Mouse (Mus musculus) midbrain, postnatal 0 days (tissue): ENCODE measurements at regions not wholly inside any gene's neighbourhood (a gene's known extent, or its start where the extent isn't known, plus 50 kb on each side); places are given as distances from the start of the nearest gene placed in this dataset.

Experiments
- ATAC-seq: fragments of 200-750 bp; cut with Nextera tagmentation; 2 replicates; pipeline ENCODE4 v1.8.0; 2017; ENCODE audit warnings: moderate number of reproducible peaks, mild to moderate bottlenecking, moderate TSS enrichment, moderate library complexity; ENCODE audit not compliant: low FRiP score
- DNase-seq: peaks from one replicate; pipeline ENCODE4 v3.0.0-alpha.2; 2015; ENCODE audit warnings: low spot score
- H3K27ac ChIP-seq: fragments of 300-500 bp; sonication (generic); 2 replicates; pipeline ENCODE4 v1.5.1; 2014; ENCODE audit warnings: low read depth, mild to moderate bottlenecking, low read length, mixed read lengths
- H3K27me3 ChIP-seq: fragments of 300-500 bp; sonication (generic); 2 replicates; pipeline ENCODE4 v1.6.1; 2014; ENCODE audit warnings: low read length, control low read depth, mixed read lengths; ENCODE audit not compliant: insufficient read depth
- H3K36me3 ChIP-seq: fragments of 300-500 bp; sonication (generic); 2 replicates; pipeline ENCODE4 v1.6.1; 2014; ENCODE audit warnings: low read length, control low read depth, mixed read lengths; ENCODE audit not compliant: insufficient read depth
- H3K4me1 ChIP-seq: fragments of 300-500 bp; sonication (generic); 2 replicates; pipeline ENCODE4 v1.6.1; 2014; ENCODE audit warnings: mild to moderate bottlenecking, control low read depth, antibody characterized with exemption, low read length, mixed read lengths; ENCODE audit not compliant: insufficient read depth
- H3K4me2 ChIP-seq: fragments of 300-500 bp; sonication (generic); 2 replicates; pipeline ENCODE4 v1.6.1; 2014; ENCODE audit warnings: low read depth, mild to moderate bottlenecking, low read length, mixed read lengths; ENCODE audit not compliant: poor library complexity, severe bottlenecking
- H3K4me3 ChIP-seq: fragments of 300-500 bp; sonication (generic); 2 replicates; pipeline ENCODE4 v1.5.1; 2014; ENCODE audit warnings: low read depth, mild to moderate bottlenecking, low read length, moderate library complexity
- H3K9ac ChIP-seq: fragments of 300-500 bp; sonication (generic); replicated peaks from 2 replicates; pipeline ENCODE4 v1.6.1; 2014; ENCODE audit warnings: mild to moderate bottlenecking, low read length, moderate library complexity, mixed read lengths; ENCODE audit not compliant: poor library complexity, severe bottlenecking
- H3K9me3 ChIP-seq: fragments of 300-500 bp; sonication (generic); 2 replicates; pipeline ENCODE4 v1.6.1; 2016; ENCODE audit warnings: low read length, control low read depth
- CTCF ChIP-seq: IDR thresholded peaks from 2 replicates; pipeline ENCODE4 v1.5.1; 2016; ENCODE audit warnings: antibody characterized with exemption, mild to moderate bottlenecking
- WGBS: fragments of 180-500 bp; shearing (Covaris S2); extraction: QIAGEN DNeasy Blood & Tissue Kit; methylation state at CpG from one replicate; pipeline ENCODE4 v1.1.7; 2014; 5-methylcytosine and 5-hydroxymethylcytosine counted together

- Histone ChIP-seq H3K27me3 (no peaks in the 10 kb centered on the region), H3K27ac (no peak overlapping the region), H3K4me1 (no peaks in the 10 kb centered on the region), H3K36me3 (no peaks in the 10 kb centered on the region), H3K4me3 (no peak overlapping the region), H3K4me2 (no peak overlapping the region), H3K9me3 (no peaks in the 10 kb centered on the region), H3K9ac (no peak overlapping the region)
- TF ChIP-seq CTCF: no peak
- ATAC-seq (no peak), DNase-seq (no peak)
- WGBS: 84% methylated on average over 1 of the region's 1 CpGs
Observed at GRCm38 (mm10) chr14:89242159-89242558, 771.0 kb upstream of the Pcdh20 start.

GRCm38 (mm10) chr14:89236501-89236900, 765.3 kb upstream of the Pcdh20 start:
- no peaks in the 10 kb centered on the region for H3K27me3 ChIP-seq
- DNase-seq (no peak), ATAC-seq (no peak)
- H3K9ac ChIP-seq: no peak overlapping the region
- H3K4me3 ChIP-seq: no peak overlapping the region
- H3K36me3 ChIP-seq: no peaks in the 10 kb centered on the region
- whole genome bisulfite sequencing: 84% methylated on average over 3 of the region's 3 CpGs
- no peak for TF ChIP-seq CTCF
- H3K4me2 ChIP-seq: no peak overlapping the region
- H3K9me3 ChIP-seq: no peaks in the 10 kb centered on the region
- H3K4me1 ChIP-seq: no peaks in the 10 kb centered on the region
- H3K27ac ChIP-seq: no peak overlapping the region

- TF ChIP-seq CTCF: no peak
- Histone ChIP-seq H3K27ac (no peak overlapping the region), H3K4me1 (no peaks in the 10 kb centered on the region), H3K4me2 (peak overlapping the region; percentile 10), H3K9me3 (no peaks in the 10 kb centered on the region), H3K4me3 (no peak overlapping the region), H3K36me3 (no peaks in the 10 kb centered on the region), H3K9ac (no peak overlapping the region), H3K27me3 (no peaks in the 10 kb centered on the region)
- WGBS: 44% methylated on average over 8 of the region's 8 CpGs
- DNase-seq: no peak
- no peak for ATAC-seq
Observed at GRCm38 (mm10) chr14:89230482-89230881, 759.3 kb upstream of the Pcdh20 start.

- DNase-seq (no peak), ATAC-seq (no peak)
- Histone ChIP-seq H3K9ac (no peak overlapping the region), H3K27me3 (no peaks in the 10 kb centered on the region), H3K4me1 (no peaks in the 10 kb centered on the region), H3K27ac (no peak overlapping the region), H3K36me3 (no peaks in the 10 kb centered on the region), H3K9me3 (no peaks in the 10 kb centered on the region), H3K4me2 (no peak overlapping the region), H3K4me3 (no peak overlapping the region)
- no peak for TF ChIP-seq CTCF
- 15% methylated on average over 1 of the region's 1 CpGs for WGBS
Observed at GRCm38 (mm10) chr14:89217390-89217789, 746.2 kb upstream of the Pcdh20 start.

- H3K27ac ChIP-seq: no peak overlapping the region
- no peak for ATAC-seq
- H3K36me3 ChIP-seq: no peaks in the 10 kb centered on the region
Observed at GRCm38 (mm10) chr14:89181386-89181979, 710.3 kb upstream of the Pcdh20 start.

GRCm38 (mm10) chr14:89142994-89143686, 671.9 kb upstream of the Pcdh20 start:
- no peak for DNase-seq
- H3K27ac ChIP-seq: no peak overlapping the region
- WGBS: 51% methylated on average over 3 of the region's 3 CpGs
- H3K9ac ChIP-seq: no peak overlapping the region
- no peak overlapping the region for H3K4me3 ChIP-seq
- ATAC-seq: no peak
- H3K27me3 ChIP-seq: no peaks in the 10 kb centered on the region
- H3K4me2 ChIP-seq: no peak overlapping the region
- no peaks in the 10 kb centered on the region for H3K4me1 ChIP-seq
- TF ChIP-seq CTCF: no peak
- H3K36me3 ChIP-seq: no peaks in the 10 kb centered on the region
- no peaks in the 10 kb centered on the region for H3K9me3 ChIP-seq

More at GRCm38 (mm10) chr14:89181386-89181979, 710.3 kb upstream of the Pcdh20 start:
- peak; percentile 77 for DNase-seq
- 33% methylated on average over 2 of the region's 2 CpGs for WGBS
- Histone ChIP-seq H3K9ac (no peak overlapping the region), H3K4me2 (no peak overlapping the region), H3K4me3 (no peak overlapping the region), H3K4me1 (no peaks in the 10 kb centered on the region), H3K27me3 (no peaks in the 10 kb centered on the region), H3K9me3 (no peaks in the 10 kb centered on the region)
- peak; percentile 77 for TF ChIP-seq CTCF
